Mouse (Mus musculus) liver, adult 2 months (tissue): ENCODE data around the gene Usp32. TPM values are rescaled to one million over a fixed set of nuclear protein-coding genes. Genes with fewer than 3 reads are reported as not detected.

ENCODE experiments used
- DNase-seq: peaks from one replicate; pipeline ENCODE4 v3.0.0-alpha.2; 2011; ENCODE audit warnings: low read depth, low spot score; ENCODE audit errors: extremely low read depth
- H3K27ac ChIP-seq: fragments of 200-500 bp; replicated peaks from 2 replicates; pipeline ENCODE4 v1.5.1; 2012; ENCODE audit warnings: low read depth, mild to moderate bottlenecking, control low read depth, inconsistent platforms, low read length; ENCODE audit not compliant: insufficient read depth
- H3K27me3 ChIP-seq: fragments of 200-500 bp; 2 replicates; pipeline ENCODE4 v1.6.1; 2012; ENCODE audit warnings: mild to moderate bottlenecking, moderate library complexity, low read length, inconsistent platforms; ENCODE audit not compliant: control insufficient read depth, insufficient read depth
- H3K36me3 ChIP-seq: fragments of 200-500 bp; 2 replicates; pipeline ENCODE4 v1.6.1; 2012; ENCODE audit warnings: low read length, inconsistent platforms; ENCODE audit not compliant: control insufficient read depth, insufficient read depth
- H3K4me1 ChIP-seq: fragments of 200-500 bp; 2 replicates; pipeline ENCODE4 v1.6.1; 2011; ENCODE audit warnings: low read length; ENCODE audit not compliant: control insufficient read depth, insufficient read depth
- H3K4me3 ChIP-seq: fragments of 200-500 bp; 2 replicates; pipeline ENCODE4 v1.5.1; 2011; ENCODE audit warnings: low read depth, mild to moderate bottlenecking, control low read depth, low read length, moderate library complexity; ENCODE audit not compliant: insufficient read depth
- H3K79me2 ChIP-seq: fragments of 200-500 bp; 2 replicates; pipeline ENCODE4 v1.6.1; 2012; ENCODE audit warnings: inconsistent platforms, mild to moderate bottlenecking, low read length, moderate library complexity; ENCODE audit not compliant: control insufficient read depth, insufficient read depth
- H3K9ac ChIP-seq: fragments of 200-500 bp; 2 replicates; pipeline ENCODE4 v1.6.1; 2012; ENCODE audit warnings: low read depth, mild to moderate bottlenecking, control low read depth, inconsistent platforms, low read length
- CTCF ChIP-seq: fragments of 200-500 bp; IDR thresholded peaks from 2 replicates; pipeline ENCODE4 v1.5.1; 2011; ENCODE audit warnings: low read depth, low read length, control low read depth
- POLR2A ChIP-seq: fragments of 200-500 bp; IDR thresholded peaks from 2 replicates; pipeline ENCODE4 v1.6.1; 2011; ENCODE audit warnings: low read length, control low read depth; ENCODE audit not compliant: insufficient read depth; ENCODE audit errors: extremely low read depth
- WGBS: fragments of 180-500 bp; shearing (Covaris S2); methylation state at CpG from one replicate; pipeline ENCODE4 v1.1.7; 2018; 5-methylcytosine and 5-hydroxymethylcytosine counted together
- polyA plus RNA-seq: library from polyadenylated mRNA; depleted of rRNA; stranded (reverse); fragments of >200 nt; gene quantifications from 2 replicates; pipeline ENCODE4 v1.2.3, GENCODE M21; 2012; rRNA removed
- total RNA-seq: library from RNA; depleted of rRNA; stranded (reverse); fragments of >200 nt; gene quantifications from 2 replicates; pipeline ENCODE4 v1.2.3, GENCODE M21; 2014; rRNA removed

The Usp32 gene
- total RNA-seq (24.3 and 28.7 TPM in 2 replicates), polyA plus RNA-seq (3.2 and 4.3 TPM in 2 replicates)

DNA sequence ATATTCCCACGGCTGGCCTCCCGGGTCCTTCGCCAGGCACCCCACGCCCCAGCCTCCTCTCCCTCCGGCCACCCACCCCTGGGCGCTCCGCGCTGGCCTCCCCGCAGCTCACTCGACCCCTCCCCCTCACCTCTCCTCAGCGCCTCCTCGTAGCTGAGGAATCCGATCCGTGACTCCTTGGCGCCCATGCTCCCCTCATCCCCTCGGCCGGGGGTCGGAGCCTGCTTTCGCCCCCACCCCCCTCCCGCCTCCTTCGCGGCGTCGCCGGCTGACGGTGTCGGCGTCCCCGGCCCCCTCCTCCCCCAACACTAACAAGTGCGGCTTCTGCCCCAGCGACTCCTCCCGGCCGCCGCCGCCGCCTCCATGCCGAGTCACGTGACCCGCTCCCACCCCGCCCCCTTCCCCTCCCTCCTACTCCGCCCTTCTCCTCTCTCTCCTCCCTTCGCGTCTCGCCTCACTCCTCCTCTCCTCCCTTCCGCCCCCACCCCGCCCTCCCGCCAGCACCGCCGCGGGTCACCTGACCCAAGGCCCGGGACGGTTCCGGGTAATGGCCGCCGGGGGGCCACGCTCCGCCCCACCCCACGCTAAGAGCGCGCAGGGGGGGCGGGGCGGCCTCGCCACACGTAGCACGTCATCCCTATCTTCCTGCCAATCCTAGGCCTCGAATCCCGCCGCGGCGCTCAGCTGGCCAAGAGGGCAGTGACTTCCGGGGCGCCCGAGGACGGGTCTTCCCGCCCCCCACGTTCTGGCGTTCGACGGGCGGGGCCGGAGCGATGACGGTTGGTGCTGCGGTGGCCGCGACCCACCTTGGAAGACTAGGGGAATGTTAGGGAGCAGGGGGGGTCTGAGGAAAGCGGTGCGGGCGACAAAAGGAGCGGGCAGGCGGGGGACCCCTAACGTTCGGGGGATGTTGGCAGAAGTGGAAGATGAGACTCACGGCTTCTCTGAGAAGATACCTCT lies at the start of gene Usp32:
Gene Usp32, minus strand, starts transcription at position 581 of the 960 bp plus-strand sequence.
- H3K27me3 ChIP-seq, result no peaks in the 10 kb centered on the region
- WGBS, result 2% methylated on average over 86 of the region's 94 CpGs
- peak; percentile 86 for DNase-seq
- peaks cover 13% of the 10 kb centered on the region; the same call in 1 of the 2 replicates for H3K79me2 ChIP-seq
- H3K4me3 ChIP-seq, result peak within 1 kb of the TSS; percentile 97
- H3K9ac ChIP-seq, result peak within 1 kb of the TSS; percentile 95
- no peaks in the 10 kb centered on the region for H3K36me3 ChIP-seq
- H3K27ac ChIP-seq, result peak within 1 kb of the TSS; percentile 88
- peaks cover 6% of the 10 kb centered on the region for H3K4me1 ChIP-seq
- TF ChIP-seq CTCF (no peak), POLR2A (peak; percentile 85; the same call in 1 of the 2 replicates)

DNA sequence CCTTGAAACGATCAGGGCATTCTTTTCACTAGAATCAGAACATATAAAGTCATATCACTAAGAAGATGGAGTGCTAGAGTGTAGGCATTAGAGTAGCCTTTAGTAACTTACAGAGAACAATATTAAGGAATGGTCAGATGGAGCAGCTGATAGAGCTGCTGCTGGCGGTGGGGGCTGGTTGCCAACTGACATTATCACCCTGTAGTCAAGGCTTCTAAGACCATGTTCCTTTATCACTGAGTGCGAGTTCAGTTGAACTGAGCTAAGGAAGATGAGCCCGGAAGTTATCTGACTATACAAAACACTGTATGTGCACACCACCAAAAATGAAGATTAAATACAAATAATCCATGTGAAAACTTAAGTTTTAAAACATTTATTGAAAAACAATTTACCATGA lies 49.1 kb upstream of the Usp32 start:
- H3K4me1 ChIP-seq, result no peaks in the 10 kb centered on the region
- H3K27me3 ChIP-seq, result no peaks in the 10 kb centered on the region
- DNase-seq, result no peak
- no peak overlapping the region for H3K4me3 ChIP-seq
- no peak for TF ChIP-seq POLR2A
- TF ChIP-seq CTCF, result no peak
- no peaks in the 10 kb centered on the region for H3K79me2 ChIP-seq
- H3K9ac ChIP-seq, result no peak overlapping the region
- H3K36me3 ChIP-seq, result peaks cover 24% of the 10 kb centered on the region
- no peak overlapping the region for H3K27ac ChIP-seq
- 89% methylated on average over 4 of the region's 4 CpGs for WGBS

DNA sequence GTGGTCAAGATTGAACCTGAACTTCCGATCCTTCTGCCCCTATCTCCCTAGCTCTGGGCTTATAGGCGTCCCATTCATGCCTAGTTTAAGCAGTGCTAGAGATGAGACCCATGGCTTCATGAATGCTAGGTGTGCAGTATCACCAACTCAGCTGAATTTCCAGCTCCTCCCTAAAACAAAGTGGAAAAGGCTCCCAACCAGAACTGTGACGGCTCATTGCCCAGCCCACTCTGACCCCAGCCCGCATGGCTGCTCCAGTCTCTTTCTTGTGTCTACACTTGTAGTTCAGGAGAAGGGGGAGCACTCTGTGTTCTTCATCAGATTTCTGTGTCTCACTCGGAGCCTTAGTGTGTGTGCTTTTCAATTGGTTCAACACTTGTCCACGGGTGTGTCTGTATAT lies 44.9 kb upstream of the Usp32 start:
- TF ChIP-seq POLR2A (no peak), CTCF (no peak)
- no peak overlapping the region for H3K4me3 ChIP-seq
- no peak overlapping the region for H3K9ac ChIP-seq
- no peak overlapping the region for H3K27ac ChIP-seq
- no peaks in the 10 kb centered on the region for H3K27me3 ChIP-seq
- H3K79me2 ChIP-seq, result no peaks in the 10 kb centered on the region
- no peak for DNase-seq
- H3K4me1 ChIP-seq, result peaks cover 3% of the 10 kb centered on the region
- peaks cover 2% of the 10 kb centered on the region; the same call in 1 of the 2 replicates for H3K36me3 ChIP-seq
- 84% methylated on average over 6 of the region's 6 CpGs for WGBS

DNA sequence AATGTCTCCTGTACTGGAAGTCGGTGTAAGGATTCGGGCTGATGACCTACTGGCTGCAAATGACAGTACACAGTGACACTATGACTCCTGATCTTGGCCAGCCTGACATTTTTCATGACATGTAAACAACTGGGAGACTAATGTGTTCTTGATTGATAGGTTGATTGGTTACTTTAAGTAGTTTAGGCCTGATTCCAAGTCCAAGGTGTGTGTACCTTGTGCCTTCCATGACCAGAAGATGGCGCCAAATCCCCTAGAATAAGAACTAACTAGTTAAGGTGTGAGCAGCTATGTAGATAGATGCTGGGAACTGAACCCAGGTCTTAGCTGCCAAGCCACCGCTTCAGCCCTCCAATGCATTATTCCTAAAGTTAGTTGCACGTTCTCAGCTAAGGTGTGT lies 44.1 kb upstream of the Usp32 start:
- peak; percentile 55 for TF ChIP-seq CTCF
- no peak for TF ChIP-seq POLR2A
- Histone ChIP-seq H3K9ac (no peak overlapping the region), H3K36me3 (no peaks in the 10 kb centered on the region; the same call in 1 of the 2 replicates), H3K27ac (no peak overlapping the region), H3K27me3 (no peaks in the 10 kb centered on the region), H3K79me2 (no peaks in the 10 kb centered on the region), H3K4me1 (peaks cover 3% of the 10 kb centered on the region), H3K4me3 (no peak overlapping the region)
- 83% methylated on average over 5 of the region's 5 CpGs for WGBS
- peak; percentile 72 for DNase-seq

DNA sequence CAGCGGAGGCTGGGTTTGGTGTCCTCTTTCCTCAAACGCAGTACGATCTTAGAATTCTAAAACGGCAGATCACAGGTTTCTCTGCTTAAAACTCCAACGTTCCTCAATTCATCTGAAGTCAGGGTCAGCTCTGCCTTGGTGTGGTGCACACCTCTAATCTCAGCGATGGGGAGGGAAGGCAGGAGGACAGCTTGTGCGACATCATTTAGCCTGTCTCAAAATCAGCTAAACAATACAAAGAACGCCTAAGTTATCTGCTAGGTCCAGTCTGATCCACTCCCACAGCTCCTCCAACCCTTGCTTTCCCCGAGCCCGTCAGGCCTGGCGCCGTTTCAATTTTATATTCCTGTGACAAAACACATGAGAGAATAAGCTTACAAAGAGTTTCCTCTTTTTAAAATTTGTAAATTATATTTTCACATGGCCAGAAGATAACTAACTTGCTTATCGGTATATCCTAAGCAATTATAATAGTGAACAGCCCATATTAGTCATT lies 43.4 kb upstream of the Usp32 start:
- DNase-seq, result no peak
- H3K4me1 ChIP-seq, result peaks cover 3% of the 10 kb centered on the region
- no peaks in the 10 kb centered on the region for H3K27me3 ChIP-seq
- no peak overlapping the region for H3K9ac ChIP-seq
- no peaks in the 10 kb centered on the region for H3K36me3 ChIP-seq
- WGBS, result 21% methylated on average over 13 of the region's 13 CpGs
- TF ChIP-seq POLR2A (no peak), CTCF (no peak)
- H3K4me3 ChIP-seq, result no peak overlapping the region; the same call in 1 of the 2 replicates
- H3K27ac ChIP-seq, result no peak overlapping the region
- no peaks in the 10 kb centered on the region for H3K79me2 ChIP-seq

DNA sequence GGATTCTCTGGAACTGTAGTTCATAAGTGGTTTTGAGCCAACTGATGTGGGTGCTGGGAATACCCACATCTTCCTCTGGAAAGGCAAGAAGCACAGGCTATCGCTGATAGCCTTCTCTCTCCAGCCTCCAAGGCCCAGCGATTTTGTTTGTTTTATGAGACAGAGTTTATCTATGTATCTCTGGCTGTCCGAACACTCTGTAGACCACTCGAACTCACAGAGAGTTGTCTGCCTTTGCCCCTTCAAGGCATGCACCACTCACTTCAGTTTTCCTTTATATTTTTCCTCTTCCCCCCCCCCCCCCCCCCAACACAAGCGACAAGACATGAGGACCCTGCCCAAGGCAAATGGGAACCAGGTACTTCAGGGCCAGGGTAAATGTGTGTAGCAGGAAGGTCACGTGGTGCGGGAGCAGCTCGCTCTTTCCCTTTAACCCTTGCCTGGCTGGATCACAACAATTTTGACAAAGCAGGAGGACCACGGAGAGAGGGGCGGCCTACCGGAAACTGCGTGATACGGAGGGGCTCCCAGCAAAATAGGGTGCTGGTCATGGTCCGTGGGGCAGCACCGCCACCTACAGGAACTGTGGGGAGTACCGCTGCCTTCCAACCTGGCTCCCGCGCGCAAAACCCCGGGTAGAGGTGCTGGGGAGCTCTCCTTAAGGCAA lies 42.8 kb upstream of the Usp32 start:
- DNase-seq, result peak; percentile 19
- no peak overlapping the region for H3K27ac ChIP-seq
- H3K9ac ChIP-seq, result no peak overlapping the region
- H3K27me3 ChIP-seq, result no peaks in the 10 kb centered on the region
- no peaks in the 10 kb centered on the region for H3K36me3 ChIP-seq
- H3K4me1 ChIP-seq, result peaks cover 3% of the 10 kb centered on the region
- peak overlapping the region; percentile 16; the same call in 1 of the 2 replicates for H3K4me3 ChIP-seq
- TF ChIP-seq POLR2A, result no peak
- TF ChIP-seq CTCF, result peak; percentile 88
- WGBS, result 6% methylated on average over 20 of the region's 20 CpGs
- no peaks in the 10 kb centered on the region for H3K79me2 ChIP-seq
